Mouse (Mus musculus) midbrain, embryonic 14.5 days (tissue): ENCODE data around the gene Hoxb6. TPM values are rescaled to one million over a fixed set of nuclear protein-coding genes. Genes with fewer than 3 reads are reported as not detected.

Source experiments
- ATAC-seq: fragments of 200-750 bp; cut with Nextera tagmentation; 2 replicates; pipeline ENCODE4 v1.8.0; 2017; ENCODE audit warnings: moderate number of reproducible peaks, moderate library complexity; ENCODE audit not compliant: low FRiP score, low TSS enrichment
- DNase-seq: peaks from one replicate; pipeline ENCODE4 v3.0.0-alpha.2; 2015
- H3K27ac ChIP-seq: fragments of 300-500 bp; sonication (generic); replicated peaks from 2 replicates; pipeline ENCODE4 v1.5.1; 2014; ENCODE audit warnings: mild to moderate bottlenecking, low read depth, low read length, moderate library complexity
- H3K27me3 ChIP-seq: fragments of 300-500 bp; sonication (generic); 2 replicates; pipeline ENCODE4 v1.6.1; 2014; ENCODE audit warnings: low read length, control low read depth, mixed read lengths; ENCODE audit not compliant: control insufficient read depth, insufficient read depth
- H3K36me3 ChIP-seq: fragments of 300-500 bp; sonication (generic); 2 replicates; pipeline ENCODE4 v1.6.1; 2014; ENCODE audit warnings: low read length, control low read depth; ENCODE audit not compliant: control insufficient read depth, insufficient read depth
- H3K4me1 ChIP-seq: fragments of 300-500 bp; sonication (generic); 2 replicates; pipeline ENCODE4 v1.6.1; 2014; ENCODE audit warnings: mild to moderate bottlenecking, antibody characterized with exemption, low read length, control low read depth; ENCODE audit not compliant: control insufficient read depth, insufficient read depth
- H3K4me2 ChIP-seq: fragments of 300-500 bp; sonication (generic); 2 replicates; pipeline ENCODE4 v1.6.1; 2014; ENCODE audit warnings: mild to moderate bottlenecking, low read length, moderate library complexity
- H3K4me3 ChIP-seq: fragments of 300-500 bp; sonication (generic); replicated peaks from 2 replicates; pipeline ENCODE4 v1.5.1; 2014; ENCODE audit warnings: low read depth, low read length
- H3K9ac ChIP-seq: fragments of 300-500 bp; sonication (generic); replicated peaks from 2 replicates; pipeline ENCODE4 v1.6.1; 2014; ENCODE audit warnings: mild to moderate bottlenecking, low read length, moderate library complexity
- H3K9me3 ChIP-seq: fragments of 300-500 bp; sonication (generic); 2 replicates; pipeline ENCODE4 v1.6.1; 2016; ENCODE audit warnings: low read length, control low read depth, mixed read lengths; ENCODE audit not compliant: control insufficient read depth
- WGBS: fragments of 180-500 bp; shearing (Covaris S2); extraction: QIAGEN DNeasy Blood & Tissue Kit; methylation state at CpG from one replicate; pipeline ENCODE4 v1.1.7; 2014; 5-methylcytosine and 5-hydroxymethylcytosine counted together
- microRNA counts: library from miRNA; unstranded; fragments of <30 nt; microRNA quantifications from one replicate; lab custom pipeline; 2016
- microRNA-seq: library from miRNA; unstranded; fragments of <30 nt; microRNA quantifications from one replicate; pipeline ENCODE4, GENCODE M21; 2016
- polyA plus RNA-seq: library from polyadenylated mRNA; unstranded; fragments of >200 nt; fragmentation: Nextera tagmentation; extraction: Ambion mirVana; gene quantifications from 2 replicates; pipeline ENCODE4 v1.2.1, GENCODE M21; 2014

Hoxb6 gene
- polyA plus RNA-seq, 1 experiment from 2014 or later = not detected

DNA sequence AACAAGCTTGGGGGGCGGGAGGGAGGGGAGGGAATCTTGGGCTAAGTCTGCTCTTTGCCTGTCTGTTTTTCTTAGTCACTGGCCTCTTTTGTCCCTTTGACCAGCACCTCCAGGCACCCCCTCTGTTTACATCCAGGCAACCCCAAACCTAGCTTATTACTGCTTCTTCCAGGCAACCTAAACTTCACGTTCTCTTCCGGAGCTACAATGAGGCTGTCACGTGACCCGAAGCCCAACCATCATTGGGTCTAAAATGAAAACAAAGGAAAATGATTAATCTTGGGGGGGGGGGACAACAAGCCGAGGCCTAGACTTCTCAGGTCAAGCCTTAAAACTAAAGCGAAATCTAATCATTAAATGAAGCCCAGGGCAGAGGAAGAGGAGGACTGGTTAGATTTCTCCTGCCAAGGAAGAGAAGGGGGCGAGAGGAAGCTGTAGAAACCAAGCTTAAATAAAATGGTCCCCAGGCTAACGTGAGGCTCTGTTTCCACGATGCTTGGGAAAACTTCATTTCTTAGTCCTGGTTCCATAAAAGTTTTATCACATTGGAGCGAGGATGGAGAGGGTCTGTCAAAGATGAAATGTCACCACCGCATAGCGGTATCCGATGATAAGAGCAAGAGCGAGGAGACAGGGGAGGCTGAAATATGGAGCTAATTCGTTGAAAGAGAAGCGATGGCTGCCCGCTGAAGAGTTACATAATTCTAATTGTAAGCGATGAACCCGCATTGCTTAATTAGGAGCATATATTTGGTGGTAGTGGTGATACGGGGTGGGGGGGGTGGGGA is 56.1 kb downstream of the Hoxb6 start:
- peaks cover 98% of the 10 kb centered on the region for H3K27me3 ChIP-seq
- 3% methylated on average over 21 of the region's 21 CpGs for WGBS
- no peaks in the 10 kb centered on the region for H3K36me3 ChIP-seq
- no peak for DNase-seq
- ATAC-seq = no peak
- no peaks in the 10 kb centered on the region for H3K4me1 ChIP-seq
- H3K4me2 ChIP-seq = no peak overlapping the region
- H3K27ac ChIP-seq = no peak overlapping the region
- H3K4me3 ChIP-seq = no peak overlapping the region
- no peaks in the 10 kb centered on the region for H3K9me3 ChIP-seq
- no peak overlapping the region for H3K9ac ChIP-seq

DNA sequence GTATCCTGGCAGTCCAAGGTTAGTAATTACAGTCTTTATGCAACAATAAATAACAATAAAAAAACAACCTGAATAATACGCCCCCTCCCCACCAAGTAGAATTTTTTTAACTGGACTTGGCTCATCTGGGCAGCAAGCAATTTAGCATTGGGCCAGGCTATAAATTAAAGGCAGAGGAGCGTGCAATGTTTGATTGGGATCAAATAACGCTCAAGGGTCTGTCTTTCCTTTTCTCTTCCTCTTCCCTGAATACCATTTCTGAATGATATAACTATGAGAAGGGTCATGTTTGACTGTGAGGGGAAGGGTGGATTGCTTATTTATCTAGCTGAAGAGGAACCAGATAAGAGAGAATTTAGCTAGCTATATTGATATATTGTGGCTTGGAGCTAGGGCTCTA is 56.7 kb downstream of the Hoxb6 start:
- ATAC-seq (no peak), DNase-seq (no peak)
- H3K36me3 ChIP-seq = no peaks in the 10 kb centered on the region
- no peak overlapping the region for H3K9ac ChIP-seq
- WGBS = 10% methylated on average over 3 of the region's 3 CpGs
- peaks cover 95% of the 10 kb centered on the region for H3K27me3 ChIP-seq
- no peak overlapping the region for H3K4me3 ChIP-seq
- H3K4me2 ChIP-seq = no peak overlapping the region
- H3K9me3 ChIP-seq = no peaks in the 10 kb centered on the region
- no peak overlapping the region for H3K27ac ChIP-seq
- H3K4me1 ChIP-seq = no peaks in the 10 kb centered on the region

DNA sequence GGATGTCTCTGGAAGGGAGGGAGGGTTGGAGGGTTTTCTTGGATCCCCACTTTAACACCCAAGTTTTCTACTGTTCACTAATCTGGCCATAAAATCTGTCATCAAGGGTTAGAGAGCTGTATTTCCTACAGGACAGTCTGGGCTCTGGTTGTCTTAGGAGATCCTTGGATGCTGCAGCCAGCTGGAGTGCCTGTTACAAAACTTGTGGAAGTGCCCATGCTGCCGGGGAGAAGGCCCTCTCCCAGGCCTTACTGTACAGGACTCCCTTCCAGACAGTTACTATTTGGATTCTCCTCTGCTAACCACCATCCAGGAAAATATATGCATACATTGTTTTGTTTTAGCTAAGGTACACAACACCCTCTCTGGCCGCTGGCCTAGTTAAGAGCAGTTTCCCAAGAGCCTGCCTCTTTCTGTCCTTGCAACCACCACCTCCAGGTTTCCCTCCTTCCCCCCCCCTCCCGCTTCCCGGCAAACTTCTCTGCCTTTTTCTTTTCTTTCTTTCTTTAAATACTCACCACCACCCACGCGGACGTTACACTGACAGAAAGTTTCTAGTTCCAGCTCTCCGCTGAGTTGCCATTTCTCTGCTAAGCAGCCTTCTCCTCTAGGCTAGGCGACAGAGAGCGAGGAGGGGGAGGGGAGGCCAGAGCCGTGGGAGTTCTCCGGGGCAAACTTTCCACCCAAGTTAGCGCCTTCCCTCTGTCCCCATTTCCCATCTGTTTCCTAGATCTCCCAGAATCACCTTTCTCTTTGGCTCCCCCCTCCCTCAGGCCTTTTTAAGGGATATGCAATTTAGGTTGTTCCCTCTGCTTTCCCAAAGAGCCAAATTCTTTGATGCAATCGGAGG is 57.4 kb downstream of the Hoxb6 start:
- WGBS = 2% methylated on average over 13 of the region's 14 CpGs
- no peak overlapping the region for H3K9ac ChIP-seq
- H3K27me3 ChIP-seq = peaks cover 95% of the 10 kb centered on the region
- H3K27ac ChIP-seq = no peak overlapping the region
- no peaks in the 10 kb centered on the region for H3K4me1 ChIP-seq
- no peak overlapping the region for H3K4me3 ChIP-seq
- no peaks in the 10 kb centered on the region for H3K36me3 ChIP-seq
- H3K4me2 ChIP-seq = no peak overlapping the region
- H3K9me3 ChIP-seq = no peaks in the 10 kb centered on the region
- no peak for ATAC-seq
- no peak for DNase-seq

DNA sequence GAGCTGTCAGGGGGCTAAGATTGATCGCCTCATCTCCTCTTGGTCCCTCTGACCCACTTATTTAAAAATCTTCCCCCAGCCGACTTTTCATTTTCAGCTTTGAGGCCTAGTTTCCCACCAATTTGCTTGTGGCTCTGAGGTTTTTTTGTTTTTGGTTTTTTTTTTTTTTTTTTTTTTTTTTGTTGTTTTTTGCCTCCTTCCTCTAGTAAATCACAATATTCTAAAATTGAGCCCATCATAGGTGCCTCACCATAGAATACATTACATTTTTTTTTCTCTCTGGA is 58.0 kb downstream of the Hoxb6 start, which contains the start of gene Hoxb2:
TSS of gene Hoxb2 (plus strand) at position 185 of the 284 bp plus-strand sequence.
- DNase-seq (no peak), ATAC-seq (no peak)
- Histone ChIP-seq H3K27me3 (peaks cover 94% of the 10 kb centered on the region), H3K9ac (no peak within 1 kb of the TSS), H3K4me2 (no peak within 1 kb of the TSS), H3K36me3 (no peaks in the 10 kb centered on the region), H3K27ac (no peak within 1 kb of the TSS), H3K9me3 (no peaks in the 10 kb centered on the region), H3K4me1 (no peaks in the 10 kb centered on the region), H3K4me3 (no peak within 1 kb of the TSS)
- WGBS = 3% methylated on average over 2 of the region's 2 CpGs

DNA sequence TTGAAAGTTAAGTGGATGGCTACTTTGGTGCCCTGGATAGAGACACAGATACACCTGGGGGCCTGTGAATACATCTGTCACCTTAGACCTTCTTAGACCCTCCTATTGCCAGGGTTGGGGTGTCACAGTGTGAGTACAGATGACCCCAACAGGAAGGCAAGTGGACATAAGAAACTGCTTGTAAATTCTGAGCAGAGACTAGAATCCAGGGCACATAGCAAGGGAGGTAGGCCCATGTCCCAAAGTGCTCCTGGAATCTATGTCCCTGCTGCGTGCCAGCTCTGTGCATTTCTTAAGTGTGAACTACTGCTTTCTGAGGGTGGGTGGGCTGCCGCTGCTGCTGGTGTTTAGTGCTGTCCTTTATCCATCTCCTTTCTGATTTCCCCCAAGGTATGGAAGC is 58.5 kb downstream of the Hoxb6 start:
- WGBS = 3% methylated on average over 2 of the region's 2 CpGs
- no peak overlapping the region for H3K4me3 ChIP-seq
- DNase-seq (no peak), ATAC-seq (no peak)
- no peak overlapping the region for H3K27ac ChIP-seq
- no peak overlapping the region for H3K4me2 ChIP-seq
- H3K27me3 ChIP-seq = peaks cover 92% of the 10 kb centered on the region
- no peaks in the 10 kb centered on the region for H3K36me3 ChIP-seq
- no peaks in the 10 kb centered on the region for H3K9me3 ChIP-seq
- no peaks in the 10 kb centered on the region for H3K4me1 ChIP-seq
- H3K9ac ChIP-seq = no peak overlapping the region

MicroRNAs encoded within 50 kb of the gene (microRNA counts, 519-probe panel; counts per million panel counts)
- microRNA mmu-miR-10a (lab: Ali Mortazavi, UCI) = 2,864 counts per million, percentile 10 among the panel's probes with 10 or more counts
- microRNA mmu-miR-196a (lab: Ali Mortazavi, UCI) = not detected

Small RNA genes lying within 50 kb of the gene (microRNA-seq; reads per million reads assigned to microRNA genes)
- gene Mir10a = 579 reads per million, percentile 75 among the genes with 10 or more reads in this experiment
- gene Mir196a-1 = not detected

Other genes starting within 250 kb of the Hoxb6 start
- 32.3 and 32.7 TPM in 2 replicates for gene Ube2z, start 227.1 kb upstream of the Hoxb6 start, polyA plus RNA-seq
- gene Atp5g1, start 216.8 kb upstream of the Hoxb6 start, polyA plus RNA-seq = 679 and 959 TPM in 2 replicates
- gene Calcoco2, start 180.5 kb upstream of the Hoxb6 start, polyA plus RNA-seq = not detected in 2 replicates
- not detected in 2 replicates for gene Ttll6, start 158.7 kb upstream of the Hoxb6 start, polyA plus RNA-seq
- not detected in 2 replicates for gene Hoxb13, start 98.2 kb upstream of the Hoxb6 start, polyA plus RNA-seq
- not detected in 2 replicates for gene Hoxb9, start 21.0 kb upstream of the Hoxb6 start, polyA plus RNA-seq
- gene Hoxb8, start 10.6 kb upstream of the Hoxb6 start, polyA plus RNA-seq = not detected in 2 replicates
- not detected in 2 replicates for gene Hoxb7, start 5.9 kb upstream of the Hoxb6 start, polyA plus RNA-seq
- not detected in 2 replicates for gene Hoxb5, start 10.9 kb downstream of the Hoxb6 start, polyA plus RNA-seq
- gene Hoxb4, start 25.8 kb downstream of the Hoxb6 start, polyA plus RNA-seq = not detected in 2 replicates
- gene Hoxb3, start 30.9 kb downstream of the Hoxb6 start, polyA plus RNA-seq = not detected in 2 replicates
- gene Hoxb2, start 58.0 kb downstream of the Hoxb6 start, polyA plus RNA-seq = 0.17 TPM in 1 of 2 replicates, not detected in the other
- not detected in 2 replicates for gene Hoxb1, start 73.3 kb downstream of the Hoxb6 start, polyA plus RNA-seq
- 2.9 and 3.9 TPM in 2 replicates for gene Skap1, start 172.1 kb downstream of the Hoxb6 start, polyA plus RNA-seq